Mouse (Mus musculus): ENCODE results near the gene Rmdn3. TPM values are rescaled to one million over a fixed set of nuclear protein-coding genes. Genes with fewer than 3 reads are reported as not detected.

The Rmdn3 gene
- polyA plus RNA-seq, 1 experiment from 2014 or later, result 52.9 TPM

DNA sequence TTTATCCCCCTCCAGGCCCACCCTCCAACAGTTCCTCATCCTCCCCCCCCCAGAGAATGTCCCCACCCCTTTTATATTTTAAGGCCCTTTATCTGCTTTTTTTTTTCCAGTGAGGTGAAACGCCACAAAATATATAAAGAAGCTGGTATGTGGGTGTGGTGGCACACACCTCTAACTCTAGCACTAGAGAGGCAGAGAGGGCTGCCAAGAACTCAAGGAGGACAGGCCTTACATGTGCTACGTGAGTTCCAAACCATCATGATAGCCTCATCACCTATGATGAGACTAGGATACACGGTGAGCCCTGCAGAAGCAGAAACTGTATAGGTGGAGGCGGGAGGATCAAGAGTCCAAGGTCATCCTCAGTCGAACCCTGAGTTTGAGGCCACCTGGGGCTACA is 34.1 kb upstream of the Rmdn3 start:
- no peak for ATAC-seq
- no peak overlapping the region for H3K27ac ChIP-seq (ENCODE audit: low read length)
- no peak overlapping the region for H3K4me3 ChIP-seq (ENCODE audit: low read depth, low read length)
- 83% methylated on average over 5 of the region's 5 CpGs for WGBS
- no peaks in the 10 kb centered on the region for H3K9me3 ChIP-seq (replicated peaks; ENCODE audit: control insufficient read depth, low read length, poor library complexity, severe bottlenecking)
- no peak overlapping the region for H3K9ac ChIP-seq (ENCODE audit: low read depth, low read length)
- H3K36me3 ChIP-seq (ENCODE audit: control insufficient read depth, insufficient read depth, low read length), result no peaks in the 10 kb centered on the region
- H3K27me3 ChIP-seq (ENCODE audit: control insufficient read depth, insufficient read depth, low read depth, low read length), result no peaks in the 10 kb centered on the region
- no peak overlapping the region for H3K4me2 ChIP-seq (ENCODE audit: low read length)
- peaks cover 3% of the 10 kb centered on the region; the same call in 1 of the 2 replicates for H3K4me1 ChIP-seq (ENCODE audit: control insufficient read depth, insufficient read depth, low read length)

DNA sequence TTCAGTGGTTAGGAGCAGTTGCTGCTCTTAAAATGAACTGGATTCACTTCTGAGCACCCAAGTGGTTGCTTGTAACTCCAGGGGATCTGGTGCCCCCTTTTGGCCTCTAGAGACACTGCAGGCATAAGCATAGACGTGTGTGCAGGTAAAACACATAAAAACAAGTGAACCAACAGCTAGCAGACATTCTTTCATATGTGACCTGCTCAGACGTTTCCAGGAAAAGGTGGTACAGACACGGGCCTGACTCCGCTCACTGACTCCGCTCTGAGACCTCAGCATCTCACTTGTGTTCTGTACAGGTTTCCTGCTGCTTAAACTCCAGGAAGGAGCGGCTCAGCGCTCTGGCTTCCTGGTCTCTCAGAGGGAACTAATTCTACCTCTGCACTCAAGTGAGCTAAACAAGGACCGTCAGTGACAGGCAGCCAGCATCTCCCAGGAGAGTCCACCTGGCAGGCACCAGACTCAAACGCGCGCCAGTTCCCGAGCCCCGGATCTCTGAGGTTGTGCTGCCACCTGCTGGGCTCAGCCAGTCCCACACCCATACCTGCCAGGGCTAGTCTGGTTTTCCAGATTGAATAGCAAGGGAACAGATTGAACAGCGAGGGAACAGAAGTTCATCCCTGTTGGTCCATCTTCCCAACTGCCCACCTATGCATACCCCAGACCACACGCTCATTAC is 32.3 kb upstream of the Rmdn3 start:
- WGBS, result 6% methylated on average over 15 of the region's 15 CpGs
- Histone ChIP-seq H3K4me2 (ENCODE audit: low read length) (peak overlapping the region; percentile 53), H3K9ac (ENCODE audit: low read depth, low read length) (peak overlapping the region; percentile 28; the same call in 1 of the 2 replicates), H3K27me3 (ENCODE audit: control insufficient read depth, insufficient read depth, low read depth, low read length) (no peaks in the 10 kb centered on the region), H3K36me3 (ENCODE audit: control insufficient read depth, insufficient read depth, low read length) (0 out of 2 replicates have a peak, but pooled peaks cover 4% of the 10 kb centered on the region), H3K27ac (ENCODE audit: low read length) (no peak overlapping the region), H3K4me3 (ENCODE audit: low read depth, low read length) (peak overlapping the region; percentile 19; the same call in 1 of the 2 replicates), H3K9me3 (replicated peaks; ENCODE audit: control insufficient read depth, low read length, poor library complexity, severe bottlenecking) (no peaks in the 10 kb centered on the region), H3K4me1 (ENCODE audit: control insufficient read depth, insufficient read depth, low read length) (peaks cover 3% of the 10 kb centered on the region; the same call in 1 of the 2 replicates)
- ATAC-seq, result peak; percentile 80; the same call in 1 of the 2 replicates

DNA sequence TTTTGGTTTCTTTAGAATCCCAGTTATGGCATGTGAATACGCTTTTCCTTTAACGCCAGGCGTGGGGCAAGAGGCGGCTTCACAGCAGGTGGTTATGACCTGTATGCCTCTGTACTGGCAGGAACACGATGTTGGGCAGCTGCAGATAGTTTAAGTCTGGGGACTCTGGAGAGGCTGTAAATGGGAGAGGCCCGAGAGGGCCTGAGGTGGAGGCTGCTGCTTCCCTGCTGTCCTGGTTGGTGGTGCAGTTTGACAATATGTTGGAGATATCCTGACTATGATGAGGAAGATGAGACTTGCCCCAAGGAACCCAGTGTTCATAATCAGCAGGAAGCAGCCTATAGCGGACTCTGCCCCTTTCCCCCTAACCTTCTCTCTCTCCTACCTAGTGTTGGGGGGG is 26.1 kb upstream of the Rmdn3 start:
- Histone ChIP-seq H3K4me3 (ENCODE audit: low read depth, low read length) (no peak overlapping the region), H3K27ac (ENCODE audit: low read length) (no peak overlapping the region), H3K4me1 (ENCODE audit: control insufficient read depth, insufficient read depth, low read length) (no peaks in the 10 kb centered on the region), H3K27me3 (ENCODE audit: control insufficient read depth, insufficient read depth, low read depth, low read length) (no peaks in the 10 kb centered on the region), H3K36me3 (ENCODE audit: control insufficient read depth, insufficient read depth, low read length) (peaks cover 27% of the 10 kb centered on the region), H3K9ac (ENCODE audit: low read depth, low read length) (no peak overlapping the region), H3K4me2 (ENCODE audit: low read length) (no peak overlapping the region), H3K9me3 (replicated peaks; ENCODE audit: control insufficient read depth, low read length, poor library complexity, severe bottlenecking) (no peaks in the 10 kb centered on the region)
- ATAC-seq, result no peak
- 75% methylated on average over 7 of the region's 7 CpGs for whole genome bisulfite sequencing

DNA sequence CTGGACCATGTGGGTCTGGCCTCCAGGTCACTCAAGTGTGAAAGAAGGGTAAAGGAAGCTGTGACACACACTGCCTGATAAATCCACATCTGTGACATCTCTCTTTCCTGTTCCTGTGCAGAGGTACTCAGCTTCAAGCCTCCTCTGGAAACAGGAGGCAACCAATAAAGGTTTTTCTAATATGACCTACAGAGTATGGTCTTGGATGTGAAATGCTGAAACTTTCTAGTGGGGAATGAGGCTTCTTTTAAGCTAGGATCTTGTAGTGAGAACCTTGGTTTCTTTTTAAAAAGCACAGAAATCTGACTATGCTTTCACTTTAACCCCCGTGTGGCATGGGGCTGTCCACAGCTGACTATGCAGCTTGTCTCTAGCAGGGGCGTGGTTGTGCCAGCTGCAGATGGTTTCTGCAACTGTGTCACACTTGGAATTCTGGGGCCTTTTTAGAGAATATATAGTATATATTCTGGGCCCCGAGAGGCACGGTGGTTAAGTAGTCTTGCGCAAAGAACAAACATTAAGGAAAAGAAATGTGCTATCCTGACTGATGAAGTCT is 20.6 kb upstream of the Rmdn3 start:
- WGBS, result 89% methylated on average over 5 of the region's 5 CpGs
- no peak overlapping the region for H3K27ac ChIP-seq (ENCODE audit: low read length)
- ATAC-seq, result no peak
- no peaks in the 10 kb centered on the region for H3K27me3 ChIP-seq (ENCODE audit: control insufficient read depth, insufficient read depth, low read depth, low read length)
- peaks cover 16% of the 10 kb centered on the region for H3K36me3 ChIP-seq (ENCODE audit: control insufficient read depth, insufficient read depth, low read length)
- no peak overlapping the region for H3K4me3 ChIP-seq (ENCODE audit: low read depth, low read length)
- no peak overlapping the region for H3K9ac ChIP-seq (ENCODE audit: low read depth, low read length)
- peaks cover 8% of the 10 kb centered on the region for H3K4me1 ChIP-seq (ENCODE audit: control insufficient read depth, insufficient read depth, low read length)
- H3K9me3 ChIP-seq (replicated peaks; ENCODE audit: control insufficient read depth, low read length, poor library complexity, severe bottlenecking), result no peaks in the 10 kb centered on the region
- no peak overlapping the region for H3K4me2 ChIP-seq (ENCODE audit: low read length)

DNA sequence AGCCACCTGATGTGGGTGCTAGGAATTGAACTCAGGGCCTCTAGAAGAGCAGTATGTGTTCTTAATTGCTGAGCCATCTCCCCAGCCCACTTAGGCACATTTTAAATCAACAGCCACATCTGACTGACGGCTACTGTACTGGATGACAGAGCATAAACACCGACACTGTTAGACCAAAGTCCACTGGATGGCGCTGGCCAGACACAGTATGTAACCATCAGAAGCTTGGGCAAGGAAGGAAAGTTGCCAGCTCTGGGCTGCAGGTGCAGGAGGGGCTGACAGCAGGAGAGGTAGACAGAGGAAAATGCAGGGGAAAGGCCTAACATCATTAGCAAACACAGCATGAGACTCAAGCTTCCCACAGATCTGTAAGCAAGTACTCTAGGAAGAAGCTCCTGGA is 19.9 kb upstream of the Rmdn3 start:
- no peak overlapping the region for H3K9ac ChIP-seq (ENCODE audit: low read depth, low read length)
- WGBS, result 50% methylated on average over 3 of the region's 3 CpGs
- no peak for ATAC-seq

DNA sequence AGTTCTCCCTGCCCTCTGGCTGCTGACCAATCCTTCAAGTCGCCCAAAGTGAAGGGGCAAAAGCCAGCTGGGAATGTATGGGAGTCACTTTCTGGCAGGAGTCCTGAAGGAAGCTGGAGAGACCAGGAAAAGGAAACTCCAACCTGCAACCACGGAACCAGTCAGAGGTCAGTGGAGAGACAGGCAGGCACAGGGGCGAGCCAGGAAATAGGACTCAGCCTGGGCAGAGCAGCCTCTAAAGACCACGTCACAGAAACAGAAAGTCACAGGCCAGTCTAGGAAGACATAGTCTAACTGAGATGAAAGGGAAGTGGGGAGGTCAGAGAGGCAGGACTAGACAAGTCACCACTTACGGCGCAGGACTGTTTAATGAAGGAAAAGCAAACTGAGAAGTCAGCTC is 18.8 kb upstream of the Rmdn3 start:
- H3K9ac ChIP-seq (ENCODE audit: low read depth, low read length), result no peak overlapping the region
- no peak overlapping the region for H3K4me3 ChIP-seq (ENCODE audit: low read depth, low read length)
- no peaks in the 10 kb centered on the region for H3K27me3 ChIP-seq (ENCODE audit: control insufficient read depth, insufficient read depth, low read depth, low read length)
- no peak for ATAC-seq
- 77% methylated on average over 6 of the region's 6 CpGs for WGBS
- H3K27ac ChIP-seq (ENCODE audit: low read length), result no peak overlapping the region
- no peaks in the 10 kb centered on the region for H3K9me3 ChIP-seq (replicated peaks; ENCODE audit: control insufficient read depth, low read length, poor library complexity, severe bottlenecking)
- H3K4me2 ChIP-seq (ENCODE audit: low read length), result no peak overlapping the region
- H3K36me3 ChIP-seq (ENCODE audit: control insufficient read depth, insufficient read depth, low read length), result peaks cover 12% of the 10 kb centered on the region
- peaks cover 8% of the 10 kb centered on the region for H3K4me1 ChIP-seq (ENCODE audit: control insufficient read depth, insufficient read depth, low read length)

More for the DNA sequence above, 19.9 kb upstream of the Rmdn3 start:
- Histone ChIP-seq H3K36me3 (ENCODE audit: control insufficient read depth, insufficient read depth, low read length) (peaks cover 16% of the 10 kb centered on the region), H3K4me3 (ENCODE audit: low read depth, low read length) (no peak overlapping the region), H3K27ac (ENCODE audit: low read length) (no peak overlapping the region), H3K4me1 (ENCODE audit: control insufficient read depth, insufficient read depth, low read length) (peaks cover 8% of the 10 kb centered on the region), H3K4me2 (ENCODE audit: low read length) (no peak overlapping the region), H3K27me3 (ENCODE audit: control insufficient read depth, insufficient read depth, low read depth, low read length) (no peaks in the 10 kb centered on the region), H3K9me3 (replicated peaks; ENCODE audit: control insufficient read depth, low read length, poor library complexity, severe bottlenecking) (no peaks in the 10 kb centered on the region)

DNA sequence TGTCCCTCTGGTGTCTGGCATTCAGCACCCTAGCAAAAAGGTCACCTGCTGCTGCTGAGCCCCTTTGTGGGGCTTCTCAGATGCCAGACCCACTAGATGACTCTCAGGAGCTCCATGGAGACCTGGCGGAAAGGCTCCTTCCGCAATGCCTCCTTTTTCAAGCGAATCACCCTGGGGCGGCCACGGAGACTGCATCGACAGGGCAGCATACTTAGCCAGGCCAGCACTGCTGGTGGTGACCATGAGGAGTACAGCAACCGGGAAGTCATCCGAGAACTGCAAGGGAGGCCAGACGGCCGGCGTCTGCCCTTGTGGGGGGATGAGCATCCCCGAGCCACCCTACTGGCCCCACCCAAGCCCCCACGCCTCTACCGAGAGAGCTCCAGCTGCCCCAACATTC is 18.0 kb upstream of the Rmdn3 start:
- WGBS, result 54% methylated on average over 14 of the region's 14 CpGs
- Histone ChIP-seq H3K9ac (ENCODE audit: low read depth, low read length) (no peak overlapping the region), H3K4me3 (ENCODE audit: low read depth, low read length) (no peak overlapping the region), H3K36me3 (ENCODE audit: control insufficient read depth, insufficient read depth, low read length) (peaks cover 9% of the 10 kb centered on the region), H3K4me2 (ENCODE audit: low read length) (no peak overlapping the region), H3K4me1 (ENCODE audit: control insufficient read depth, insufficient read depth, low read length) (peaks cover 8% of the 10 kb centered on the region), H3K27ac (ENCODE audit: low read length) (no peak overlapping the region), H3K9me3 (replicated peaks; ENCODE audit: control insufficient read depth, low read length, poor library complexity, severe bottlenecking) (no peaks in the 10 kb centered on the region), H3K27me3 (ENCODE audit: control insufficient read depth, insufficient read depth, low read depth, low read length) (no peaks in the 10 kb centered on the region)
- no peak for ATAC-seq

DNA sequence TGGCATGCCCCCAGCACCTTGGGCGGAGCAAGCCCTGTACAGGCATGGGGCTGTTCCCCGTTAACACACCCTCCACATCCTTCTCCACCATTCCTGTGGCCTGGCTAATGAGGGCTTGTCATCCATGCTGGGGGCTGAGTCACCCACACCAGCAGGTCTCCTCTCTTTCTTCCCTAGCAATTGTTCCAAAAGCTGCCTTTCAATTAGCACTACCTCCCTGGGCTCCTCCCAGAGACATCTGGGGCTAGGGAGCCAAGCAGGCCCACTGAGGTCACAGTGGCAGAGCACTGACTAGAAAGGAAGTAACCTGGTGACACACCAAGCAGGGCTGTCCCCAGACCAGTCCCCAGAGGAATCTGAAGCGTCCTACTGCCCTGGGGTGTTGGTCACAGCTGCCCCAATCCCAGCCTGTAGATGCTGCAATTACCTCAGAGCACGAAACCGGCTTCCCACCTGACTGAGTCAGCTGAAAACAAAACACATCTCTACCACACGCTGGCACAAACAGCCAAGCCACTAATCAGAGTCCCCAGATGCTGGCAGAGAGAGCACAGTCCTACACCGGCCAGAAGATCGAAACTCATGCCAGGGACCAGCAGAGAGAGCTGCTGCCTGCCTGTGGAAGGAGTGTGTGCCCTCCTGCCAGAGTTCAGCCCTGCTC is 17.3 kb upstream of the Rmdn3 start, which contains the start of gene Gm14137:
Gm14137 (plus strand) TSS at position 519 of the 661 bp plus-strand sequence.
- peak within 1 kb of the TSS; percentile 5; the same call in 1 of the 2 replicates for H3K27ac ChIP-seq (ENCODE audit: low read length)
- no peak within 1 kb of the TSS for H3K4me2 ChIP-seq (ENCODE audit: low read length)
- no peaks in the 10 kb centered on the region for H3K9me3 ChIP-seq (replicated peaks; ENCODE audit: control insufficient read depth, low read length, poor library complexity, severe bottlenecking)
- WGBS, result 39% methylated on average over 8 of the region's 8 CpGs
- peaks cover 8% of the 10 kb centered on the region for H3K4me1 ChIP-seq (ENCODE audit: control insufficient read depth, insufficient read depth, low read length)
- no peak for ATAC-seq
- peaks cover 7% of the 10 kb centered on the region for H3K36me3 ChIP-seq (ENCODE audit: control insufficient read depth, insufficient read depth, low read length)
- no peaks in the 10 kb centered on the region for H3K27me3 ChIP-seq (ENCODE audit: control insufficient read depth, insufficient read depth, low read depth, low read length)
- H3K4me3 ChIP-seq (ENCODE audit: low read depth, low read length), result no peak within 1 kb of the TSS
- H3K9ac ChIP-seq (ENCODE audit: low read depth, low read length), result 0 out of 2 replicates have a peak within 1 kb of the TSS, but pooled peaks have one; percentile 32

Measured in midbrain, embryonic 16.5 days (tissue).